10 mouse cellular contexts compared by ENCODE assay signal in the genomic region with DNA sequence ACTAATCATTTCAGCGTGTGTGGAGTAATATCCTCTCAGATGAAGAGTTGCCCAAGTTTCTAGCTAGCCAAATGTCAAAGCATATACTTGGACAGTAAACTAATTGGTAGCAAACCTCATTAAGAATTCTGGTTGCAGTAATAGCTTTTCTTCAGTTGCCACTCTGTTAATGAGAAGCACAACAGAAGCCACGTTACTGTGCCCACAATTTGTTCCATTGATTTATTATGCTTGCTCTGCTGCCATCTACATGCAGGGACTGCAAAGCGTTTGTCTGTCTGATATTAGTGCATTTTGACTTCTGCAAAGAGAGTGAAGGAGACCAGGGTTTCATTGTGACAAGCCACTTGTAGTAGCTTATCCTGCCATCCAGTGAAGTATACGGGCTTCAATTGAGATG. TPM values are rescaled to one million over a fixed set of nuclear protein-coding genes. Genes with fewer than 3 reads are reported as not detected.
DNase-seq lines count a peak whose midpoint lies in the region; TF ChIP-seq lines count a peak whose summit lies in the region.
"Had no signal": no experiment of that assay in that cellular context is flagged by ENCODE, and none has a peak within 500 bp of the region (broad histone marks: within the 10 kb centered on the region; RNA-seq: fewer than 3 reads in every experiment).

No protein-coding gene starts in this region.

- no peaks in the 10 kb centered on the region for H3K36me3 ChIP-seq in kidney, adult 2 months (ENCODE audit: control insufficient read depth, insufficient read depth, low read length)
- H3K36me3 ChIP-seq: embryonic facial prominence, embryonic 12.5 days had no signal

- no peak for TF ChIP-seq POLR2A in kidney, adult 2 months (IDR thresholded peaks at IDR 0.05; ENCODE audit: low read depth, low read length)

- WGBS in kidney, adult 2 months: 43% methylated on average over 4 of the region's 4 CpGs

- DNase-seq in kidney, adult 2 months: peak; percentile 4
- DNase-seq in kidney, postnatal 4 days: no peak
- peak; percentile 69 for DNase-seq in brain, adult 2 months (ENCODE audit: low read depth, low spot score)
- DNase-seq in cerebellum, postnatal 14 days: peak; percentile 39 to 53
- peak; percentile 47 for DNase-seq in layer of hippocampus, adult 9-11 months
- DNase-seq in urinary bladder, postnatal 14 days (ENCODE audit: low spot score): no peak
- no peak for DNase-seq in heart, adult 11 months
- DNase-seq: gastrocnemius, postnatal 14 days had no signal

- no peak overlapping the region for H3K4me3 ChIP-seq in kidney, adult 2 months (ENCODE audit: insufficient read depth, low read depth, low read length)
- H3K4me3 ChIP-seq: embryonic facial prominence, embryonic 12.5 days had no signal

- H3K27me3 ChIP-seq in kidney, adult 2 months (replicated peaks; ENCODE audit: control insufficient read depth, insufficient read depth, low read length): no peaks in the 10 kb centered on the region
- H3K27me3 ChIP-seq: embryonic facial prominence, embryonic 12.5 days had no signal

- H3K4me1 ChIP-seq in kidney, adult 2 months (ENCODE audit: control insufficient read depth, insufficient read depth, low read length): no peaks in the 10 kb centered on the region
- H3K4me1 ChIP-seq: embryonic facial prominence, embryonic 12.5 days had no signal

- no peak overlapping the region for H3K27ac ChIP-seq in kidney, adult 2 months (ENCODE audit: insufficient read depth, low read depth, low read length)
- H3K27ac ChIP-seq: embryonic facial prominence, embryonic 12.5 days had no signal

- TF ChIP-seq CTCF in kidney, adult 2 months (conservative IDR thresholded peaks at IDR 0.05; ENCODE audit: insufficient read depth, insufficient read length, low read depth, low read length): no peak

RNA-seq across cellular contexts. Expression of gene Gm5415, which starts 6.8 kb away (rescaled TPM):
- polyA plus RNA-seq in kidney, adult 2 months (2012; rRNA removed): not detected in 2 replicates
- polyA plus RNA-seq: spleen, adult 2 months had no signal

Comparison
In these comparisons a context has a peak if more than half of its experiments do, and no peak if none do; other contexts are left out.
1. DNase-seq: peak in kidney, adult 2 months (single experiment), brain, adult 2 months (single experiment), cerebellum, postnatal 14 days (2 of 2) and layer of hippocampus, adult 9-11 months (single experiment); none in kidney, postnatal 4 days (0 of 2), urinary bladder, postnatal 14 days (single experiment) and heart, adult 11 months (single experiment).